ENCODE assay signal across 14 mouse cellular contexts in the genomic region with DNA sequence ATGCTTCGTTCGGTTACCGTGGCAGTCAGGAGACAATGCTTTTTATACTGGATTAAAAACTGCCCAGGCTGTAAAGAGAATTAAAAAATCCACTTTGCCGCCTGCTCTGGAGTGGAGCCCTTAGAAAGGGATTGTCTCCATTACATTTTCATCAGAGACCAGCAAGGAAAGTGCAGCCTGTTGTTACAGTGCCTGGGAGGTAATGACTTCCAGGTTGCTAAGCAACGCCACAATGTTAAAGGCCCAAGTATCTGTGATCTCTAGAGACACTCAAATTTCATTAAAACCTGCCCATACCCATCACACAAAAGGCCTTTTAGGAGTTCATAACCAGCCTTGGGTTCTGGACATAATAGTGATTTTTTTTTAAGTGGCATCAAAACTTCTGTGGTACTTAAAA.
DNase-seq lines count a peak whose midpoint lies in the region; ATAC-seq lines count a peak whose summit lies in the region.
"Had no signal": no experiment of that assay in that cellular context is flagged by ENCODE, and none has a peak within 500 bp of the region (broad histone marks: within the 10 kb centered on the region; RNA-seq: fewer than 3 reads in every experiment).

No protein-coding gene starts in this region.

- no peak overlapping the region; the same call in 1 of the 2 replicates for H3K27ac ChIP-seq in hindbrain, embryonic 11.5 days (ENCODE audit: low read depth, low read length)
- peak overlapping the region; percentile 65 for H3K27ac ChIP-seq in midbrain, embryonic 12.5 days (replicated peaks)
- H3K27ac ChIP-seq: embryonic facial prominence, embryonic 15.5 days; liver, embryonic 14.5 days; macrophage had no signal

- ATAC-seq in hindbrain, embryonic 11.5 days (ENCODE audit: low FRiP score), result 0 out of 2 replicates have a peak, but pooled peaks have one; percentile 40
- 0 out of 2 replicates have a peak, but pooled peaks have one; percentile 44 for ATAC-seq in midbrain, embryonic 12.5 days (ENCODE audit: low FRiP score, low read depth)

- H3K4me3 ChIP-seq in hindbrain, embryonic 11.5 days (ENCODE audit: low read depth, low read length), result no peak overlapping the region
- no peak overlapping the region for H3K4me3 ChIP-seq in midbrain, embryonic 12.5 days
- H3K4me3 ChIP-seq: embryonic facial prominence, embryonic 15.5 days had no signal

- WGBS in hindbrain, embryonic 11.5 days, result 52% methylated on average over 5 of the region's 5 CpGs
- 23% methylated on average over 5 of the region's 5 CpGs for WGBS in midbrain, embryonic 12.5 days

- no peaks in the 10 kb centered on the region for H3K9me3 ChIP-seq in hindbrain, embryonic 11.5 days (ENCODE audit: control insufficient read depth, low read length)
- no peaks in the 10 kb centered on the region for H3K9me3 ChIP-seq in midbrain, embryonic 12.5 days
- H3K9me3 ChIP-seq: embryonic facial prominence, embryonic 15.5 days had no signal

- H3K36me3 ChIP-seq in hindbrain, embryonic 11.5 days (ENCODE audit: control insufficient read depth, insufficient read depth, low read length), result no peaks in the 10 kb centered on the region
- no peaks in the 10 kb centered on the region for H3K36me3 ChIP-seq in midbrain, embryonic 12.5 days
- H3K36me3 ChIP-seq: embryonic facial prominence, embryonic 15.5 days had no signal

- no peak overlapping the region for H3K9ac ChIP-seq in hindbrain, embryonic 11.5 days (ENCODE audit: low read depth, low read length)
- no peak overlapping the region for H3K9ac ChIP-seq in midbrain, embryonic 12.5 days (replicated peaks)
- H3K9ac ChIP-seq: embryonic facial prominence, embryonic 15.5 days; liver, embryonic 14.5 days had no signal

- H3K4me1 ChIP-seq in hindbrain, embryonic 11.5 days (replicated peaks; ENCODE audit: control insufficient read depth, insufficient read depth, low read length), result peaks cover 5% of the 10 kb centered on the region; the same call in 1 of the 2 replicates
- peaks cover 33% of the 10 kb centered on the region for H3K4me1 ChIP-seq in midbrain, embryonic 12.5 days

- no peaks in the 10 kb centered on the region for H3K27me3 ChIP-seq in hindbrain, embryonic 11.5 days (ENCODE audit: control insufficient read depth, insufficient read depth, low read length)
- H3K27me3 ChIP-seq in midbrain, embryonic 12.5 days, result no peaks in the 10 kb centered on the region
- H3K27me3 ChIP-seq: embryonic facial prominence, embryonic 15.5 days had no signal

- peak; percentile 69 for DNase-seq in MN1 (ENCODE audit: low spot score)
- peak; percentile 37 for DNase-seq in embryo, embryonic 11.5 days (ENCODE audit: low read depth, low spot score)
- DNase-seq in hindbrain, embryonic 11.5 days (ENCODE audit: low spot score), result peak; percentile 58
- no peak for DNase-seq in natural killer cell, adult 2 months (ENCODE audit: low spot score in 2 of 2)
- DNase-seq in right cerebral cortex, adult 18-20 months, result no peak
- DNase-seq in lung, postnatal 4 days, result no peak
- DNase-seq in T-cell, adult 2 months (ENCODE audit: low spot score), result no peak
- DNase-seq: kidney, postnatal 4 days; right cerebral cortex, postnatal 14 days; thymus, postnatal 4 days had no signal

- H3K4me2 ChIP-seq in hindbrain, embryonic 11.5 days (replicated peaks; ENCODE audit: low read depth, low read length), result no peak overlapping the region
- no peak overlapping the region for H3K4me2 ChIP-seq in midbrain, embryonic 12.5 days (replicated peaks)
- H3K4me2 ChIP-seq: embryonic facial prominence, embryonic 15.5 days had no signal

Comparison
In these comparisons a context has a peak if more than half of its experiments do, and no peak if none do; other contexts are left out.
1. DNase-seq: peak in MN1 (single experiment), embryo, embryonic 11.5 days (single experiment) and hindbrain, embryonic 11.5 days (single experiment); none in natural killer cell, adult 2 months (0 of 2), right cerebral cortex, adult 18-20 months (single experiment), lung, postnatal 4 days (0 of 2) and T-cell, adult 2 months (single experiment).